Mouse (Mus musculus) CH12.LX (cell line): ENCODE results near the gene Ccdc78. TPM values are rescaled to one million over a fixed set of nuclear protein-coding genes. Genes with fewer than 3 reads are reported as not detected.

Source experiments
- DNase-seq: peaks from one replicate; pipeline ENCODE4 v3.0.0-alpha.2; 2013; ENCODE audit errors: extremely low read depth
- H3K27ac ChIP-seq: 2 replicates; pipeline ENCODE4 v1.5.1; 2012; ENCODE audit warnings: low read depth, mild to moderate bottlenecking, control low read depth, moderate library complexity; ENCODE audit not compliant: insufficient read depth
- H3K27me3 ChIP-seq: replicated peaks from 2 replicates; pipeline ENCODE3; 2012; ENCODE audit warnings: inconsistent platforms
- H3K36me3 ChIP-seq, 2 experiments: replicated peaks in 1 of 2; 2 replicates each; pipeline versions ENCODE3 to v1.6.1; 2012; ENCODE audit warnings: inconsistent platforms in 1 of 2, low read length in 1 of 2, mild to moderate bottlenecking in 1 of 2, mixed read lengths in 1 of 2, moderate library complexity in 1 of 2; ENCODE audit not compliant: control insufficient read depth in 1 of 2, insufficient read depth in 1 of 2
- H3K4me1 ChIP-seq, 2 experiments: 2 replicates each; pipeline ENCODE4 v1.6.1; 2012; ENCODE audit warnings: inconsistent platforms in 1 of 2, moderate library complexity in 1 of 2; ENCODE audit not compliant: insufficient read depth in 2 of 2, control insufficient read depth in 1 of 2
- H3K4me2 ChIP-seq: 2 replicates; pipeline ENCODE4 v1.6.1; 2012; ENCODE audit warnings: low read depth, mild to moderate bottlenecking, control low read depth; ENCODE audit not compliant: poor library complexity, insufficient read depth, severe bottlenecking
- H3K4me3 ChIP-seq, 3 experiments: fragments of 150-350 bp in 1 of 3; sonication (generic) in 1 of 3; replicated peaks in 1 of 3; 2 replicates each; pipeline versions ENCODE3 to v1.5.1; 2011 to 2012; ENCODE audit warnings: low read depth in 2 of 3, low read length in 2 of 3, mild to moderate bottlenecking in 2 of 3, moderate library complexity in 2 of 3, control low read depth in 1 of 3, improper control_type of control experiment in 1 of 3, inconsistent platforms in 1 of 3, mixed read lengths in 1 of 3; ENCODE audit not compliant: poor library complexity in 1 of 3
- H3K79me2 ChIP-seq: replicated peaks from 2 replicates; pipeline ENCODE4 v1.6.1; 2012; ENCODE audit warnings: mild to moderate bottlenecking, moderate library complexity; ENCODE audit not compliant: control insufficient read depth, poor library complexity, insufficient read depth, severe bottlenecking; ENCODE audit errors: extremely low read depth
- H3K9ac ChIP-seq: 2 replicates; pipeline ENCODE4 v1.6.1; 2012; ENCODE audit warnings: low read depth, mild to moderate bottlenecking, control low read depth, moderate library complexity; ENCODE audit not compliant: insufficient read depth
- H3K9me3 ChIP-seq: replicated peaks from 2 replicates; pipeline ENCODE3; 2012; ENCODE audit warnings: low read length, inconsistent platforms, mixed read lengths
- CHD1 ChIP-seq: IDR thresholded peaks from 2 replicates; pipeline ENCODE4 v1.6.1; 2012; ENCODE audit warnings: low read depth, low read length, improper control_type of control experiment, inconsistent platforms
- E2F4 ChIP-seq: IDR thresholded peaks from 2 replicates; pipeline ENCODE4 v1.6.1; 2011; ENCODE audit warnings: low read depth, low read length, improper control_type of control experiment; ENCODE audit not compliant: insufficient replicate concordance
- GABPA ChIP-seq: IDR thresholded peaks from 2 replicates; pipeline ENCODE4 v1.6.1; 2012; ENCODE audit warnings: low read depth, low read length, improper control_type of control experiment, inconsistent platforms; ENCODE audit not compliant: insufficient replicate concordance
- HCFC1 ChIP-seq: IDR thresholded peaks from 2 replicates; pipeline ENCODE4 v1.6.1; 2012; ENCODE audit warnings: low read depth, mild to moderate bottlenecking, inconsistent platforms, low read length, improper control_type of control experiment
- IRF4 ChIP-seq: IDR thresholded peaks from 2 replicates; pipeline ENCODE4 v1.6.1; 2014; ENCODE audit warnings: low read depth, mild to moderate bottlenecking, inconsistent platforms, low read length, improper control_type of control experiment
- JUN ChIP-seq: IDR thresholded peaks from 2 replicates; pipeline ENCODE4 v1.6.1; 2011; ENCODE audit warnings: low read depth, mild to moderate bottlenecking, low read length, improper control_type of control experiment, moderate library complexity; ENCODE audit not compliant: insufficient read depth
- KAT2A ChIP-seq: IDR thresholded peaks from 2 replicates; pipeline ENCODE4 v1.6.1; 2012; ENCODE audit warnings: low read length, improper control_type of control experiment, inconsistent platforms; ENCODE audit not compliant: insufficient replicate concordance
- MAFK ChIP-seq: IDR thresholded peaks from 2 replicates; pipeline ENCODE4 v1.6.1; 2011; ENCODE audit warnings: low read length, improper control_type of control experiment; ENCODE audit not compliant: insufficient replicate concordance
- MAX ChIP-seq: IDR thresholded peaks from 2 replicates; pipeline ENCODE4 v1.6.1; 2011; ENCODE audit warnings: low read length, improper control_type of control experiment
- MEF2A ChIP-seq: IDR thresholded peaks from 2 replicates; pipeline ENCODE4 v1.6.1; 2014; ENCODE audit warnings: low read depth, mild to moderate bottlenecking, inconsistent platforms, low read length, improper control_type of control experiment, borderline replicate concordance
- NRF1 ChIP-seq: IDR thresholded peaks from 2 replicates; pipeline ENCODE4 v1.6.1; 2014; ENCODE audit warnings: low read depth, mild to moderate bottlenecking, inconsistent platforms, low read length, improper control_type of control experiment, moderate library complexity
- POLR2AphosphoS2 ChIP-seq: IDR thresholded peaks from 2 replicates; pipeline ENCODE4 v1.6.1; 2011; ENCODE audit warnings: low read depth, low read length, improper control_type of control experiment
- RCOR1 ChIP-seq: conservative IDR thresholded peaks from 2 replicates; pipeline ENCODE4 v1.6.1; 2012; ENCODE audit warnings: low read depth, mild to moderate bottlenecking, inconsistent platforms, low read length, improper control_type of control experiment
- TBP ChIP-seq: conservative IDR thresholded peaks from 2 replicates; pipeline ENCODE4 v1.6.1; 2011; ENCODE audit warnings: low read depth, low read length, improper control_type of control experiment
- TCF12 ChIP-seq: IDR thresholded peaks from 2 replicates; pipeline ENCODE4 v1.6.1; 2014; ENCODE audit warnings: low read depth, mild to moderate bottlenecking, inconsistent platforms, low read length, improper control_type of control experiment
- UBTF ChIP-seq: IDR thresholded peaks from 2 replicates; pipeline ENCODE4 v1.6.1; 2012; ENCODE audit warnings: low read depth, mild to moderate bottlenecking, inconsistent platforms, low read length, improper control_type of control experiment, moderate library complexity
- ZC3H11A ChIP-seq: IDR thresholded peaks from 2 replicates; pipeline ENCODE4 v1.6.1; 2012; ENCODE audit warnings: low read depth, mild to moderate bottlenecking, inconsistent platforms, low read length, improper control_type of control experiment
- dilution Hi-C: fragments of 300-500 bp; cut with MboI; formaldehyde crosslinking; loops from 2 replicates; pipeline ENCODE4 v1.14.3; 2020; ENCODE audit warnings: low sequenced_read_pairs; ENCODE audit not compliant: extremely low pct_unique_long_range_greater_than_20kb, extremely low pct_ligation_motif_present
- in situ Hi-C: fragments of 300-500 bp; cut with MboI; formaldehyde crosslinking; loops from 3 replicates; pipeline ENCODE4 v1.14.3; 2019; ENCODE audit warnings: low sequenced_read_pairs, low pct_ligation_motif_present, low pct_unique_long_range_greater_than_20kb, mixed read lengths
- polyA plus RNA-seq: library from polyadenylated mRNA; unstranded; fragments of >175 nt; gene quantifications from 2 replicates; pipeline ENCODE4 v1.2.1, GENCODE M21; 2012; ENCODE audit warnings: low read depth; ENCODE audit not compliant: insufficient read length
- total RNA-seq, 2 experiments: library from RNA; depleted of rRNA; stranded (reverse); fragments of 300-350 nt in 1 of 2; fragments of >200 nt in 1 of 2; gene quantifications; 2 replicates each; pipeline ENCODE4 v1.2.3; 2012 to 2014

Gene Ccdc78
- total and polyA plus RNA-seq, 3 experiments, result 0.13 to 0.40 (median 0.25) TPM

- Histone ChIP-seq H3K9ac (no peak overlapping the region; the same call in 1 of the 2 replicates), H3K9me3 (no peaks in the 10 kb centered on the region), H3K79me2 (peaks cover 14% of the 10 kb centered on the region), H3K36me3 (peaks cover 56 to 77% of the 10 kb centered on the region in 2 experiments), H3K27me3 (no peaks in the 10 kb centered on the region), H3K4me2 (no peak overlapping the region), H3K4me1 (peaks cover 23 to 54% of the 10 kb centered on the region in 2 experiments), H3K27ac (no peak overlapping the region), H3K4me3 (peak overlapping the region in 1 of 3 experiments; percentile 13)
- in situ Hi-C loops (no loop called here), dilution Hi-C loops (no loop called here)
- DNase-seq, result no peak
- no peak for TF ChIP-seq CHD1
- no peak for TF ChIP-seq KAT2A
- no peak for TF ChIP-seq POLR2AphosphoS2
- no peak for TF ChIP-seq UBTF
- TF ChIP-seq ZC3H11A, result no peak
- TF ChIP-seq E2F4, result no peak
- TF ChIP-seq TCF12, result no peak
- no peak for TF ChIP-seq TBP
- TF ChIP-seq MEF2A, result no peak
- TF ChIP-seq NRF1, result no peak
- TF ChIP-seq GABPA, result no peak
- no peak for TF ChIP-seq IRF4
- TF ChIP-seq MAX, result no peak
These were observed 44.5 kb downstream of the Ccdc78 start for GRCm38 (mm10) chr17:25830806-25831431.

GRCm38 (mm10) chr17:25831451-25832281, 45.3 kb downstream of the Ccdc78 start:
- Histone ChIP-seq H3K9ac (peak overlapping the region; percentile 90), H3K4me3 (peak overlapping the region; percentile 71 to 81 (median 80)), H3K4me2 (peak overlapping the region; percentile 85), H3K4me1 (peaks cover 23 to 48% of the 10 kb centered on the region in 2 experiments), H3K36me3 (peaks cover 56 to 77% of the 10 kb centered on the region in 2 experiments), H3K79me2 (peaks cover 14% of the 10 kb centered on the region), H3K9me3 (no peaks in the 10 kb centered on the region)
- DNase-seq, result no peak
- in situ Hi-C loops (no loop called here), dilution Hi-C loops (no loop called here)
- TF ChIP-seq KAT2A (no peak), RCOR1 (no peak), JUN (no peak), E2F4 (no peak), MAFK (no peak), MAX (no peak), HCFC1 (no peak), GABPA (no peak)
- TF ChIP-seq, all 38 proteins: peak for 0
- Histone ChIP-seq H3K27me3 (no peaks in the 10 kb centered on the region), H3K27ac (no peak overlapping the region)
